Mouse (Mus musculus) mesoderm, embryonic 11.5 days (tissue): ENCODE data around the gene Gng12.
"Not testable (repeated sequence)": the region's sequence is repeated elsewhere in the genome, so short reads cannot be mapped to it uniquely, and the experiment has no call there.

Source experiments
- DNase-seq: peaks from one replicate; pipeline ENCODE4 v3.0.0-alpha.2; 2012; ENCODE audit warnings: low read depth, low spot score

Gng12 gene

GRCm38 (mm10) chr6:66955089-66955657 lies 59.0 kb downstream of the Gng12 start:
- DNase-seq = no peak

DNA sequence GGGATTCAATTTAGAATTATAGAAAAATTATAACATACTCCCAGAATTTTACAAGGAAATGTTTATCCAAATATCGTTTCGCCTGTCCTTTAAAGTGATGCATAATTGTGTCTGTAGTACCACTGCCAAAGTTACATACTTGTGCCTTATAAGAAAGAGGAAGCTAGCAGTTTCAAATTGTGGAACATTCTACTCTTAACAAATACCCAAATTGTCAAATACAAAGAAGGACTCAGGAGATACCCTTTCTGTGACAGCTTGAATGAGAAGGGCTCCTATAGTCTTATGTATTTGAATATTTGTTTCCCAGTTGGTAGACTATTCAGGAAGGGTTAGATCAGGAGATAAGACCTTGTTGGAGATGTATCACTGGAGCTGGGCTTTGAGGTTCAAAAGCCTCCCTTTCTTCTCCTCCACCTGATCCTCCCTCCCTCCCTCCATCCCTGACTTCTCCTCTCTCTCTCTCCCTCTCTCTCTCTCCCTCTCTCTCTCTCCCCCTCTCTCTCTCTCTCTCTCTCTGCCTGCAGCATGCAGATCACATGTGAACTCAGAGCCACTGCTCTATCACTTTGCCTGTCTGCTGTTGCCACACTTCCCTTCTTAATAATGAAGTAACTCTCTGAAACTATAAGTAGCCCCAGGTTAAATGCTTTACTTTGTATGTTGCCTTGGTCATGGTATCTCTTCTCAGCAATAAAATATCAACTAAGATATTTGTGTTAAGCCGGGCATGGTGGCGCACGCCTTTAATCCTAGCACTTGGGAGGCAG lies 62.5 kb downstream of the Gng12 start:
- no peak for DNase-seq

GRCm38 (mm10) chr6:66962582-66963043 lies 66.4 kb downstream of the Gng12 start:
- peak; percentile 69 for DNase-seq

DNA sequence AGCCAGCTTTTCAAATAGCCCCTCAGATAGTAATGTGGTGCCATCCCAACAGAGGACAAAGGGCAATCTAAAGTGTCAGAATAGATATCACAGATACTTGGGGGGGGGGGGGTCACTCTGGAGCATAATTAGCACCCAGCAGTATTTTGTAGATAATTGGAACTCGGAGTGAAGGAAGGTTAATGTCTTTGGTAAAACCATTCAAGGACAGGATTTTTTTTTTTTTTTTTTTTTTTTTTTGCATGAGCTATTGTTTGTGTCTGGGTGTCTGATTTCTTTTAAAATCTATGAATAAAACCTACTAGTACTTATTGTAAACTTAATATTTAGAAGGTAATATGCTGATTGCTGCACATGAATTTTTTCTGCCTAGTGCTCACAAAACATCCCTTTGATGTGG lies 66.9 kb downstream of the Gng12 start:
- DNase-seq = no peak

- not testable (repeated sequence) for DNase-seq
Measured at GRCm38 (mm10) chr6:66963651-66964050, 67.5 kb downstream of the Gng12 start.

DNA sequence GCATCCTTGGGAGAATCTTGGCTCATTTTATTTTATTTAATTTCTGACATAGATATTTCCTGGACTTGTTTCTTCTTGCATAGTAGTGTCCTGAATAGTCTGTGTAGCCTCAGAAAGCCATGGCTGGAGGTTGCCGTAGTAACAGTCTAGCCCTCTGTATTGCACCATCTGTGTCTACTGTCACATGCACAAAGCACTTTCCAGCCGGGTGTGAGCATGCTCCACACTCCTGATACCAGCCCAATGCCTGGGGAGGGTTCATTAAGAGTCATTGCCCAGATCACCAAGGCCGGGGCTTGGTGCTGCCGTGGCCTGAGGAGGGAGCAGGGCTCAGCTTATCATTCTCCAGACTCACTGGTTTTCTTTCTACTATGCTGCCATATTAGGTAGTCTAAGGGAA lies 68.0 kb downstream of the Gng12 start:
- DNase-seq = no peak

DNA sequence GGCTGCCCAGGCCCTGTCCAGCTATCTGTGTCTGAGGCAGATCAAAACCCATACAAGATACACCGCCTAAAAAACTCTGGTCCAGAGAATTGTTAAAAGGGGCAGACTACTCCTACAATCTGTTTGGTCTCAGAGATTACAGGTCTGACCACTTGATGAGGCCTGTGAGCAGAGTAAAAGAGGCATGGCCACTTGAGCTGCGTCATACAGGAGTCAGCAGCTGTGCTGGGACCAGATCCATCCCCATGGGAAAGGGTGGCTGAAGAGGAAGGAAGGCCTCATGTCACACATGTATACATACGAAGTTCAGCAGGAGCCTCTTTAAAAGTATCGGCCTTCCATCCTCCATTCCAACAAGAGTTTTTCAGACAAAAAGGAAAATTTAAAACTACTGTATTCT lies 69.0 kb downstream of the Gng12 start:
- DNase-seq = no peak

- no peak for DNase-seq
Measured at GRCm38 (mm10) chr6:66967788-66968187, 71.6 kb downstream of the Gng12 start.

GRCm38 (mm10) chr6:66969446-66969845 lies 73.2 kb downstream of the Gng12 start:
- no peak for DNase-seq

- no peak for DNase-seq
Measured at GRCm38 (mm10) chr6:66972300-66972699, 76.1 kb downstream of the Gng12 start.

DNA sequence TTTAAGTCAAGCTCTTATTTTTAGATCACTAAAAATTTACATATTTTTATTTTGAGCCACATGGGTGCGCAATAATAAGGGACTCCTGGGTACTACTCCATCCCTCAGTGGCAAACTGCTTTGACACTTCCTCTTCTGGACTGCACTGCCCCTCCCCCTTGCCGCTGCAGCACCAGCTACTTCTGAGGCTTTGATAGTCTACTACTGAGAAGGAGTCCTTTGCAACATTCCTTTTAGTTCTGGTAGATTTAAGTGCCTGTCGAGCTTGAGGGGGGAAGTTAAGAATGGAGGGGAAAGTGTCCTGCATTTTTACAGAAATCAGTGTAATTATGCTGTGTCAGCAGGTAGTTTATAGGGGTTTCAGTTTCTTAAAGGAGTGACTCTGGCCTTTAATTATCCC lies 77.0 kb downstream of the Gng12 start:
- no peak for DNase-seq

- DNase-seq = no peak
Measured at GRCm38 (mm10) chr6:66975522-66975921, 79.3 kb downstream of the Gng12 start.

- no peak for DNase-seq
Measured at GRCm38 (mm10) chr6:66979197-66979596, 83.0 kb downstream of the Gng12 start.

GRCm38 (mm10) chr6:66980040-66980439 lies 83.8 kb downstream of the Gng12 start:
- no peak for DNase-seq

- DNase-seq = no peak
Measured at GRCm38 (mm10) chr6:66981366-66981765, 85.2 kb downstream of the Gng12 start.

DNA sequence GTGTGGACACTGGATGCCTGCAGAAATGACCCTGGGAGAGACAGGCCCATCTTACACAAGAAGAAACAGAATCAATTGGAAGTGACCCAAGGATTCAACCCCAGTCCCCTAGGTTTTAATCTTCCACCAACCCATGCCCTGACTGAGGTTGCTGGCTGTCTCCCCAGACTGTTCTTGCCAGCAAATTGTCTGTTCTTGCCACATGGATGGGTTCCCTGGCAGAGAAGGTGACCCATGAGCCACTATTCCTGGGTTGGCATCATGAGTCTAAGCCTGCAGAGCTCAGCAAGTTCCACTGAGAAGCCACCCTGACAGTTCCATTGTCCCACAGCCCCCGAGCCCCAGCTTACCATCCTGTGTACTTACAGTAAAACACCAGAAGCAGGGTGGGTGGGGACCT lies 85.7 kb downstream of the Gng12 start:
- DNase-seq = no peak

DNA sequence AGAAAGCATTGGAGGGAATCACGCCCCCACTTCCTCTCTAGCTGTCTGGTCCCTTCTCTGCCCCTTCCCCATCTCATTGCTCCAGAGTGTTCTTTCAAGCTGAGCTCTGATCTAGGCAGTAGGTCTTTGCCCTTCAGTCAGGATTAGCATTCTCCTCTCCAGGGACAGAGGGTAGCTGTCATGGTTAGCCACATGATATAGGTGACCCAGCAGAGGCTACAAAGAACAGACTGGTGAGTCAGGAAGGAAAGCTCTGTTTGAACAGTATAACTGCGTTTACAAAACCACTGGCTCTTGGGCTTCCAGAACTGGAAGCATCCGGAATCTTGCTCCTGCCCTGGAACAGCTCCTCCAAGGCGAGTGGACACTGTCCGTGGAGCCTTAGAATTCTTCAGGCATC lies 87.9 kb downstream of the Gng12 start:
- no peak for DNase-seq

DNA sequence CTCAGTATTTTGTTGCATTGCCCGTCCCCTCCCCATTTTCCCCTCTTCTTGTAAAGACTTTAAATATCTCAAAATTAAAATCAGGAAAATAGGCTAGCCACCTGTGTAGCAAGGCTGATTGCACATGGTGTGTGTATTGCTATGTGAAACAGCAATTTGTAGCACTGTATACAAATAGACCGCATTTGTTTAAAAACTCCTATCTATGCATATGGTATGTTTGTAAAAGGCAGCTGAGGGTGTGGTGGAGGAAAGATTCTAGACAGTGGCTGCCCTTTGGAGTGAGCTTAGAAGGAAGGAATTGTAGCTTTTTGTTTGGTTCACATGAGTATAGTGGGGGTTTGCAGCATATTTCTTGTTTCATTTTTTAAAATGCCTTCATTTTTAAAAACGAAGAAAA lies 88.5 kb downstream of the Gng12 start:
- no peak for DNase-seq

DNA sequence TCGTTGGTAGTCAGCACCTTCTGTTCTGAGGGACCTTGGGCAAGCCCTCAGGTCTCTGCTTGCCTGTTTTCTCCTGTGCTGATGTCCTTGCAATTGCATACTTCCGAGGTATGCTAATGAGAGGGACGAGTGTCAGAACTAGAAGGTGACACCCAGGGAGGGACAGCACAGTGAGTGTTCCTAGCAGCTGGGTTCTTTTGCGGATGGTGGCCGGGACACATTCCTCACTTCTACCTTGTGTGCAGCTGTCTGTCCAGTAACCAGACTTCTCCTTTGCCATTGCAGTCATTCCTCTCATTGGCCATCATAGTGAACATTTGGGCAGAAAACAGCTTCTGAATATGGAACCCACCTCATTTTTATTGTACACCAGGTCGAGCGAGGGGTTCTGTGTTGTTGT lies 89.3 kb downstream of the Gng12 start:
- DNase-seq = no peak

DNA sequence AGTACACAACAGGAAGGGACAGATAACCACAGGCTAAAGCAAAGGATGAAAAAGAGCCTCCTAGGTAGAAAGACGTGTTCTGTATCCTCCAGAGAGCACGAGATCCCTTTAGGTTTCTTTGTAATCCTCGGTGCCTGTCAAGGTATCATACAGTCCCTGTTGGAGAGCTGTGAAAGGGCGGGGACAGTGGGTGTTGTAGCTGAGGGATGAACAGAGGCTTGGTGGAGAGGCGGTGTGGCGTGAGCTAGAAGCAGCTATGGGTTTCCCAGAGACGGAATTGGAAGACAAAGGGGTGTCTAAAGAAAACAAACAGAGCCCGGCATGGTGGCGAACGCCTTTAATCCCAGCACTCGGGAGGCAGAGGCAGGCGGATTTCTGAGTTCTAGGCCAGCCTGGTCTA lies 89.9 kb downstream of the Gng12 start:
- no peak for DNase-seq

GRCm38 (mm10) chr6:66987643-66988042 lies 91.4 kb downstream of the Gng12 start:
- DNase-seq = no peak

GRCm38 (mm10) chr6:66988363-66988762 lies 92.2 kb downstream of the Gng12 start:
- no peak for DNase-seq

GRCm38 (mm10) chr6:66989037-66989436 lies 92.8 kb downstream of the Gng12 start:
- DNase-seq = no peak
